Mouse (Mus musculus) C2C12 (cell line): ENCODE data around the gene Nfkbie. TPM values are rescaled to one million over a fixed set of nuclear protein-coding genes. Genes with fewer than 3 reads are reported as not detected.

Experiments
- H3K27me3 ChIP-seq: one replicate; pipeline ENCODE4 v1.6.1; 2011; ENCODE audit not compliant: control insufficient read depth, insufficient read depth, insufficient read length
- H3K36me3 ChIP-seq: one replicate; pipeline ENCODE4 v1.6.1; 2011; ENCODE audit not compliant: control insufficient read depth, insufficient read depth
- H3K4me3 ChIP-seq: one replicate; pipeline ENCODE4 v1.5.1; 2011; ENCODE audit warnings: mild to moderate bottlenecking, control low read depth; ENCODE audit not compliant: poor library complexity, insufficient read depth, severe bottlenecking
- H3K79me2 ChIP-seq: one replicate; pipeline ENCODE4 v1.6.1; 2011; ENCODE audit not compliant: control insufficient read depth, insufficient read depth
- H3K79me3 ChIP-seq: one replicate; pipeline ENCODE4 v1.6.1; 2011; ENCODE audit warnings: low read depth, control low read depth
- H3ac ChIP-seq: one replicate; pipeline ENCODE3; 2011; ENCODE audit warnings: low read depth; ENCODE audit not compliant: control insufficient read depth, insufficient read length
- CEBPB ChIP-seq: IDR thresholded peaks from one replicate; pipeline ENCODE4 v1.6.1; 2011; ENCODE audit warnings: low read depth, mild to moderate bottlenecking, control low read depth, moderate library complexity
- CTCF ChIP-seq: IDR thresholded peaks from one replicate; pipeline ENCODE4 v1.5.1; 2011; ENCODE audit not compliant: control insufficient read depth, insufficient read depth, insufficient read length
- FOSL1 ChIP-seq: IDR thresholded peaks from one replicate; pipeline ENCODE4 v1.8.0; 2011; ENCODE audit warnings: mild to moderate bottlenecking, low read length; ENCODE audit not compliant: poor library complexity, insufficient read depth, severe bottlenecking
- MAX ChIP-seq: IDR thresholded peaks from one replicate; pipeline ENCODE4 v1.6.1; 2011; ENCODE audit warnings: mild to moderate bottlenecking, control low read depth
- MYOD1 ChIP-seq: IDR thresholded peaks from one replicate; pipeline ENCODE4 v1.6.1; 2011; ENCODE audit warnings: low read depth; ENCODE audit not compliant: control insufficient read depth, insufficient read length
- MYOG ChIP-seq: IDR thresholded peaks from one replicate; pipeline ENCODE4 v1.6.1; 2011; ENCODE audit not compliant: control insufficient read depth, insufficient read length; ENCODE audit errors: extremely low read depth
- USF1 ChIP-seq: IDR thresholded peaks from one replicate; pipeline ENCODE4 v1.6.1; 2011; ENCODE audit warnings: low read depth, mild to moderate bottlenecking, control low read depth, moderate library complexity
- polyA plus RNA-seq: library from polyadenylated mRNA; unstranded; fragments of >200 nt; fragmentation: generic; extraction: Trizol; gene quantifications from one replicate; pipeline ENCODE4 v1.2.1, GENCODE M21; 2012; ENCODE audit warnings: missing spikeins

Gene Nfkbie
- polyA plus RNA-seq, 1 experiment: 5.3 TPM

- no peaks in the 10 kb centered on the region for H3K79me3 ChIP-seq
- TF ChIP-seq FOSL1: no peak
- no peak for TF ChIP-seq MYOD1
- TF ChIP-seq USF1: no peak
- TF ChIP-seq MYOG: no peak
- TF ChIP-seq CTCF: no peak
- TF ChIP-seq CEBPB: no peak
- TF ChIP-seq MAX: no peak
- H3K4me3 ChIP-seq: no peak overlapping the region
- H3ac ChIP-seq: no peak overlapping the region
- peaks cover 9% of the 10 kb centered on the region for H3K79me2 ChIP-seq
- H3K36me3 ChIP-seq: peaks cover 6% of the 10 kb centered on the region
- H3K27me3 ChIP-seq: no peaks in the 10 kb centered on the region
Observed at GRCm38 (mm10) chr17:45578843-45579242, 23.3 kb downstream of the Nfkbie start.

- H3K79me3 ChIP-seq: no peaks in the 10 kb centered on the region
- no peaks in the 10 kb centered on the region for H3K27me3 ChIP-seq
- TF ChIP-seq MYOG (no peak), CEBPB (no peak), MYOD1 (no peak), CTCF (no peak), USF1 (no peak), FOSL1 (no peak), MAX (no peak)
- H3K36me3 ChIP-seq: peaks cover 8% of the 10 kb centered on the region
- H3ac ChIP-seq: no peak overlapping the region
- no peak overlapping the region for H3K4me3 ChIP-seq
- H3K79me2 ChIP-seq: peaks cover 2% of the 10 kb centered on the region
Observed at GRCm38 (mm10) chr17:45579554-45579953, 24.1 kb downstream of the Nfkbie start.

GRCm38 (mm10) chr17:45580958-45581477 is 25.5 kb downstream of the Nfkbie start:
- H3K4me3 ChIP-seq: no peak overlapping the region
- H3K79me3 ChIP-seq: no peaks in the 10 kb centered on the region
- TF ChIP-seq MYOD1 (peak; percentile 56), CEBPB (no peak)

GRCm38 (mm10) chr17:45581567-45581983 is 26.1 kb downstream of the Nfkbie start:
- TF ChIP-seq USF1 (no peak), CTCF (peak; percentile 58)
- no peak overlapping the region for H3K4me3 ChIP-seq

More at GRCm38 (mm10) chr17:45580958-45581477, 25.5 kb downstream of the Nfkbie start:
- Histone ChIP-seq H3ac (no peak overlapping the region), H3K36me3 (peaks cover 14% of the 10 kb centered on the region), H3K79me2 (no peaks in the 10 kb centered on the region), H3K27me3 (no peaks in the 10 kb centered on the region)

GRCm38 (mm10) chr17:45582188-45582587 is 26.7 kb downstream of the Nfkbie start:
- no peaks in the 10 kb centered on the region for H3K79me2 ChIP-seq
- TF ChIP-seq MYOG: no peak
- TF ChIP-seq CEBPB: no peak
- TF ChIP-seq MYOD1: no peak
- no peak for TF ChIP-seq USF1
- TF ChIP-seq FOSL1: no peak
- no peak for TF ChIP-seq MAX
- TF ChIP-seq CTCF: no peak

More at GRCm38 (mm10) chr17:45581567-45581983, 26.1 kb downstream of the Nfkbie start:
- peaks cover 19% of the 10 kb centered on the region for H3K36me3 ChIP-seq
- no peaks in the 10 kb centered on the region for H3K79me3 ChIP-seq
- no peak overlapping the region for H3ac ChIP-seq
- H3K27me3 ChIP-seq: no peaks in the 10 kb centered on the region
- H3K79me2 ChIP-seq: no peaks in the 10 kb centered on the region

GRCm38 (mm10) chr17:45582715-45583355 is 27.3 kb downstream of the Nfkbie start:
- Histone ChIP-seq H3K4me3 (no peak overlapping the region), H3K36me3 (peaks cover 32% of the 10 kb centered on the region), H3K27me3 (no peaks in the 10 kb centered on the region), H3K79me3 (no peaks in the 10 kb centered on the region), H3K79me2 (no peaks in the 10 kb centered on the region), H3ac (no peak overlapping the region)
- TF ChIP-seq USF1: no peak
- TF ChIP-seq CTCF: peak; percentile 29

More at GRCm38 (mm10) chr17:45582188-45582587, 26.7 kb downstream of the Nfkbie start:
- no peak overlapping the region for H3ac ChIP-seq
- no peak overlapping the region for H3K4me3 ChIP-seq
- H3K79me3 ChIP-seq: no peaks in the 10 kb centered on the region
- no peaks in the 10 kb centered on the region for H3K27me3 ChIP-seq
- peaks cover 25% of the 10 kb centered on the region for H3K36me3 ChIP-seq
